In the genomic region with DNA sequence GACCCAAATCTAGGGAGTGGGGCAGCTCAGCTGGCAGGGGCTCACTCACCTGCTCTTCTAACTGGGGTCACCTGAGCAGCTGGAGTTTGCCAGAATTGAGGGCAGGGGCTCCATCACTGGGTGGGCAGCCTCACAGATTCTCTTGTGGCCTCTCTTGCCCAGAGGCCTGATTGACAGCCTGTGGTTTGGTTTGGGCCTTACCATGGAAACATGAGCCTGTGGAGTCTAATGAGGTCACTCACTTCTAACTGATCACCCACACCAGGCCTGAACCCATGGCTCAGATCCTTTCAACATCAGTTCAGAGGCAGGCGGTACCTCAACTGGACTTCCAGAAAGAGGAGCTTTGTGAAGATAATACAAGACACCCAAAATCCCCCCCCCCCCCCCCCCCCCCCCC, we compare ENCODE assay signal across 9 mouse cellular contexts. TPM values are rescaled to one million over a fixed set of nuclear protein-coding genes. Genes with fewer than 3 reads are reported as not detected.
DNase-seq lines count a peak whose midpoint lies in the region; ATAC-seq and TF ChIP-seq lines count a peak whose summit lies in the region.
"Had no signal": no experiment of that assay in that cellular context is flagged by ENCODE, and none has a peak within 500 bp of the region (broad histone marks: within the 10 kb centered on the region; RNA-seq: fewer than 3 reads in every experiment).

No protein-coding gene starts in this region.

- H3K4me3 ChIP-seq in heart, embryonic 12.5 days, result 0 out of 2 replicates have a peak overlapping the region, but pooled peaks have one; percentile 14
- H3K4me3 ChIP-seq in midbrain, embryonic 11.5 days (ENCODE audit: low read depth, low read length), result no peak overlapping the region

- H3K9ac ChIP-seq in heart, embryonic 12.5 days, result no peak overlapping the region
- H3K9ac ChIP-seq in midbrain, embryonic 11.5 days (ENCODE audit: low read length), result no peak overlapping the region

- no peak for DNase-seq in heart, adult 8-10 months (ENCODE audit: low spot score)
- DNase-seq in Patski (ENCODE audit: low read depth, low spot score), result no peak
- peak; percentile 16 for DNase-seq in forelimb bud, embryonic 11.5 days (ENCODE audit: low read depth, low spot score)
- peak; percentile 91 for DNase-seq in midbrain, embryonic 11.5 days (ENCODE audit: low spot score, missing footprints)
- DNase-seq in gastrocnemius, postnatal 10 days, result no peak
- DNase-seq in right cerebral cortex, adult 18-20 months, result no peak
- DNase-seq in left cerebral cortex, adult 8-10 months (ENCODE audit: low spot score in 2 of 2), result no peak

- no peaks in the 10 kb centered on the region for H3K9me3 ChIP-seq in heart, embryonic 12.5 days (replicated peaks)
- H3K9me3 ChIP-seq in midbrain, embryonic 11.5 days (ENCODE audit: control insufficient read depth, low read length), result no peaks in the 10 kb centered on the region
- H3K9me3 ChIP-seq: G1E had no signal

- 47% methylated on average over 1 of the region's 1 CpGs for WGBS in heart, embryonic 12.5 days
- WGBS in midbrain, embryonic 11.5 days, result 14% methylated on average over 1 of the region's 1 CpGs

- no peak for TF ChIP-seq CTCF in Patski (IDR thresholded peaks at IDR 0.05)

- in situ Hi-C loops in Patski (cut with MboI; ENCODE audit: low pct_unique_long_range_greater_than_20kb), result no loop called here

- ATAC-seq in heart, embryonic 12.5 days (ENCODE audit: insufficient number of reproducible peaks, low FRiP score), result no peak
- peak; percentile 41 for ATAC-seq in Patski
- peak; percentile 72 for ATAC-seq in midbrain, embryonic 11.5 days (ENCODE audit: low FRiP score)

- H3K27me3 ChIP-seq in heart, embryonic 12.5 days (replicated peaks), result no peaks in the 10 kb centered on the region
- H3K27me3 ChIP-seq in Patski, result no peaks in the 10 kb centered on the region
- no peaks in the 10 kb centered on the region for H3K27me3 ChIP-seq in midbrain, embryonic 11.5 days (ENCODE audit: control insufficient read depth, insufficient read depth, low read length)

- peaks cover 13% of the 10 kb centered on the region for H3K4me1 ChIP-seq in heart, embryonic 12.5 days (replicated peaks)
- H3K4me1 ChIP-seq in midbrain, embryonic 11.5 days (ENCODE audit: control insufficient read depth, insufficient read depth, low read length), result peaks cover 17% of the 10 kb centered on the region

- CTCF ChIA-PET in Patski (lab: Charles Lee), result interaction anchor here (0.9 to 1.3 kb wide), 3 partner anchors 14 to 36 kb away, joined by 3 to 6 read pairs (median 3); a partner anchor contains a TSS

- no peak overlapping the region for H3K27ac ChIP-seq in heart, embryonic 12.5 days (ENCODE audit: poor library complexity, severe bottlenecking)
- H3K27ac ChIP-seq in midbrain, embryonic 11.5 days (ENCODE audit: low read depth, low read length), result peak overlapping the region; percentile 94

- H3K4me2 ChIP-seq in heart, embryonic 12.5 days, result peak overlapping the region; percentile 44
- H3K4me2 ChIP-seq in midbrain, embryonic 11.5 days, result no peak overlapping the region

- POLR2A ChIA-PET in Patski (lab: Charles Lee), result interaction anchor here (0.6 to 1.2 kb wide), 3 partner anchors 15 to 1388 kb away, joined by 3 to 4 read pairs (median 3); a partner anchor contains a TSS

- no peaks in the 10 kb centered on the region for H3K36me3 ChIP-seq in heart, embryonic 12.5 days
- H3K36me3 ChIP-seq in midbrain, embryonic 11.5 days (ENCODE audit: control insufficient read depth, insufficient read depth, low read length), result no peaks in the 10 kb centered on the region
- H3K36me3 ChIP-seq: G1E had no signal

RNA-seq across cellular contexts. Expression of a gene that starts 33.9 kb away (rescaled TPM):
- polyA plus RNA-seq in heart, embryonic 12.5 days (2016; fragmentation: Nextera tagmentation; extraction: Ambion mirVana), result 0.33 and 0.37 TPM in 2 replicates
- 1 to 10 TPM; 4.1 to 6.9 (median 4.3) TPM for total RNA-seq in heart, adult 8-10 months (2022)
- 0.26 TPM for polyA plus RNA-seq in Patski (2021)
- 0.64 and 0.69 TPM in 2 replicates for polyA plus RNA-seq in midbrain, embryonic 11.5 days (2014; fragmentation: Nextera tagmentation; extraction: Ambion mirVana)
- 1 to 10 TPM; 3.8 to 6.3 TPM for total RNA-seq in gastrocnemius, postnatal 10 days (2021)
- under 1 TPM; 0.21 to 0.70 (median 0.49) TPM for total RNA-seq in left cerebral cortex, adult 8-10 months (2022)
- total RNA-seq: G1E had no signal
- polyA plus RNA-seq: G1E had no signal

Comparison
In these comparisons a context has a peak if more than half of its experiments do, and no peak if none do; other contexts are left out.
1. DNase-seq: peak in forelimb bud, embryonic 11.5 days (single experiment) and midbrain, embryonic 11.5 days (single experiment); none in heart, adult 8-10 months (single experiment), Patski (single experiment), gastrocnemius, postnatal 10 days (single experiment), right cerebral cortex, adult 18-20 months (single experiment) and left cerebral cortex, adult 8-10 months (0 of 2).